Comparison of ENCODE assay signal across 9 mouse cellular contexts in the genomic region with DNA sequence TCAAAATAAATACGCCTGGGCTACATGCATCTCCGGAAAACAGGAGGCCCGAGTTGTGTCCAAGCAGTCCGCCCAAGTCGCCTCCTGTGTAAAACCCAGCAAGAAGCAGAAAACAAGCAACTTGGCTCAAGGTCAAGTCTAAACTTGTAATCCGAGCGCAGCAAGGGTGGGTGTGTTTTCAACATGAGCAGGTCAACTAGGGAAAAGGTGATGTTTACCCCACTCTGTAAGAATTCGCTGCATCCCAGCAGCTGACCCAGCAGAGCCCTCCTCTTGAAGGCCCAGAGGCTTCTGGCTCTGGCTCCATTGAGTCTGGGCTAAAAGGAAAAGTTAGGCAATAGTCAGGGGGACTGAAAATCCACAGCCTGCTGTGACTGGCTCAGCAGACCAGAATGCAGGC.
A peak's percentile ranks its signal among the peaks of the same experiment; 100 is the strongest.
DNase-seq lines count a peak whose midpoint lies in the region; ATAC-seq and TF ChIP-seq lines count a peak whose summit lies in the region.
"Had no signal": no experiment of that assay in that cellular context is flagged by ENCODE, and none has a peak within 500 bp of the region (broad histone marks: within the 10 kb centered on the region; RNA-seq: fewer than 3 reads in every experiment).

No protein-coding gene starts in this region.

- peaks cover 8% of the 10 kb centered on the region for H3K4me1 ChIP-seq in lung, adult 2 months (ENCODE audit: control insufficient read depth, insufficient read depth, low read length)
- H3K4me1 ChIP-seq in embryonic facial prominence, embryonic 13.5 days: peaks cover 20% of the 10 kb centered on the region

- no peak overlapping the region for H3K4me3 ChIP-seq in lung, adult 2 months (replicated peaks; ENCODE audit: extremely low read depth, low read depth, low read length)
- no peak overlapping the region for H3K4me3 ChIP-seq in embryonic facial prominence, embryonic 13.5 days
- H3K4me3 ChIP-seq: liver, embryonic 13.5 days had no signal

- WGBS in lung, adult 2 months: 56% methylated on average over 8 of the region's 8 CpGs
- WGBS in embryonic facial prominence, embryonic 13.5 days: 48% methylated on average over 8 of the region's 8 CpGs

- no peak overlapping the region for H3K9ac ChIP-seq in embryonic facial prominence, embryonic 13.5 days
- H3K9ac ChIP-seq: liver, embryonic 13.5 days had no signal

- H3K27ac ChIP-seq in embryonic facial prominence, embryonic 13.5 days: peak overlapping the region; percentile 44; the same call in 1 of the 2 replicates
- H3K27ac ChIP-seq: liver, embryonic 13.5 days had no signal

- H3K36me3 ChIP-seq in embryonic facial prominence, embryonic 13.5 days: no peaks in the 10 kb centered on the region
- H3K36me3 ChIP-seq: liver, embryonic 13.5 days had no signal

- no peak overlapping the region for H3K4me2 ChIP-seq in embryonic facial prominence, embryonic 13.5 days
- H3K4me2 ChIP-seq: liver, embryonic 13.5 days had no signal

- no peak for TF ChIP-seq CTCF in lung, adult 2 months (IDR thresholded peaks at IDR 0.05; ENCODE audit: insufficient read depth, low read length)

- no peaks in the 10 kb centered on the region for H3K9me3 ChIP-seq in embryonic facial prominence, embryonic 13.5 days
- H3K9me3 ChIP-seq: liver, embryonic 13.5 days had no signal

- H3K27me3 ChIP-seq in embryonic facial prominence, embryonic 13.5 days: peaks cover 6% of the 10 kb centered on the region; the same call in 1 of the 2 replicates
- H3K27me3 ChIP-seq: CH12.LX had no signal

- ATAC-seq in embryonic facial prominence, embryonic 13.5 days (ENCODE audit: insufficient number of reproducible peaks, insufficient read depth, low FRiP score, low TSS enrichment, low read depth): no peak

- TF ChIP-seq POLR2A in lung, adult 2 months (IDR thresholded peaks at IDR 0.05; ENCODE audit: borderline replicate concordance, extremely low read depth, low read depth, low read length): no peak

- peak; percentile 63 to 73 for DNase-seq in lung, adult 18-20 months
- DNase-seq in lung, adult 2 months: no peak
- DNase-seq in kidney, postnatal 10 days: peak; percentile 55
- DNase-seq in lung, postnatal 36 days: peak; percentile 56
- no peak for DNase-seq in left cerebral cortex, postnatal 25 days (ENCODE audit: low spot score in 2 of 2)
- no peak for DNase-seq in layer of hippocampus, adult 18-20 months (ENCODE audit: low spot score in 2 of 2)
- DNase-seq: liver, embryonic 13.5 days had no signal

- intact Hi-C loops in left cerebral cortex, postnatal 25 days (cut with DNase I): no loop called here

Comparison
In these comparisons a context has a peak if more than half of its experiments do, and no peak if none do; other contexts are left out.
1. DNase-seq: peak in lung, adult 18-20 months (2 of 2), kidney, postnatal 10 days (single experiment) and lung, postnatal 36 days (single experiment); none in lung, adult 2 months (single experiment), left cerebral cortex, postnatal 25 days (0 of 2) and layer of hippocampus, adult 18-20 months (0 of 2).